Mouse (Mus musculus) bone marrow macrophage, adult 2 months (primary cell): ENCODE measurements around the gene Gm4846. TPM values are rescaled to one million over a fixed set of nuclear protein-coding genes. Genes with fewer than 3 reads are reported as not detected.
"Not testable (repeated sequence)": the region's sequence is repeated elsewhere in the genome, so short reads cannot be mapped to it uniquely, and the experiment has no call there.

ENCODE experiments used
- H3K27ac ChIP-seq: 2 replicates; pipeline ENCODE4 v1.5.1; 2012; ENCODE audit warnings: low read depth, low read length; ENCODE audit not compliant: insufficient read depth
- H3K4me1 ChIP-seq: 2 replicates; pipeline ENCODE4 v1.6.1; 2012; ENCODE audit warnings: low read length; ENCODE audit not compliant: control insufficient read depth, insufficient read depth
- H3K4me3 ChIP-seq: 2 replicates; pipeline ENCODE4 v1.5.1; 2012; ENCODE audit warnings: mild to moderate bottlenecking, low read length, moderate library complexity; ENCODE audit not compliant: insufficient read depth
- CTCF ChIP-seq: IDR thresholded peaks from 2 replicates; pipeline ENCODE4 v1.5.1; 2012; ENCODE audit warnings: low read depth, mild to moderate bottlenecking, low read length, moderate library complexity
- POLR2A ChIP-seq: IDR thresholded peaks from 2 replicates; pipeline ENCODE4 v1.6.1; 2012; ENCODE audit warnings: mild to moderate bottlenecking, low read depth, low read length, borderline replicate concordance
- polyA plus RNA-seq: library from polyadenylated mRNA; stranded (reverse); fragments of >200 nt; gene quantifications from 2 replicates; pipeline ENCODE4 v1.2.4, GENCODE M21; 2012; ENCODE audit not compliant: missing spikeins, insufficient read depth, insufficient read length

The Gm4846 gene
- polyA plus RNA-seq = not detected in 2 replicates

- not testable (repeated sequence) for H3K27ac ChIP-seq, H3K4me3 ChIP-seq, H3K4me1 ChIP-seq
Measured at GRCm38 (mm10) chr1:166497488-166497887, at the start of gene Gm4846. Gm4846 (minus strand) TSS chr1:166497588.

- not testable (repeated sequence) for H3K27ac ChIP-seq, H3K4me3 ChIP-seq, H3K4me1 ChIP-seq
Measured at GRCm38 (mm10) chr1:166531521-166531920, 34.1 kb upstream of the Gm4846 start.

GRCm38 (mm10) chr1:166524709-166525108 is 27.3 kb upstream of the Gm4846 start:
- H3K4me3 ChIP-seq, H3K4me1 ChIP-seq, H3K27ac ChIP-seq: not testable (repeated sequence)

- not testable (repeated sequence) for H3K4me3 ChIP-seq, H3K27ac ChIP-seq, H3K4me1 ChIP-seq
Measured at GRCm38 (mm10) chr1:166519626-166520025, 22.2 kb upstream of the Gm4846 start.

- H3K4me3 ChIP-seq = no peak overlapping the region
- peaks cover 3% of the 10 kb centered on the region for H3K4me1 ChIP-seq
- TF ChIP-seq CTCF (no peak), POLR2A (no peak)
- H3K27ac ChIP-seq = no peak overlapping the region
Measured at GRCm38 (mm10) chr1:166516556-166516955, 19.2 kb upstream of the Gm4846 start.

GRCm38 (mm10) chr1:166504206-166504605 is 6.8 kb upstream of the Gm4846 start:
- not testable (repeated sequence) for H3K4me1 ChIP-seq, H3K27ac ChIP-seq, H3K4me3 ChIP-seq

- Histone ChIP-seq H3K27ac (no peak overlapping the region), H3K4me1 (no peaks in the 10 kb centered on the region), H3K4me3 (no peak overlapping the region)
- TF ChIP-seq CTCF (no peak), POLR2A (no peak)
Measured at GRCm38 (mm10) chr1:166479503-166479902, 17.9 kb downstream of the Gm4846 start.

- Histone ChIP-seq H3K4me1 (0 out of 2 replicates have a peak, but pooled peaks cover under 1% of the 10 kb centered on the region), H3K27ac (no peak overlapping the region), H3K4me3 (no peak overlapping the region)
- TF ChIP-seq POLR2A = no peak
- TF ChIP-seq CTCF = no peak
Measured at GRCm38 (mm10) chr1:166467172-166467571, 30.2 kb downstream of the Gm4846 start.

GRCm38 (mm10) chr1:166462544-166462943 is 34.8 kb downstream of the Gm4846 start:
- peaks cover 10% of the 10 kb centered on the region for H3K4me1 ChIP-seq
- TF ChIP-seq POLR2A = no peak
- TF ChIP-seq CTCF = no peak
- no peak overlapping the region for H3K4me3 ChIP-seq
- H3K27ac ChIP-seq = no peak overlapping the region

GRCm38 (mm10) chr1:166441992-166442391 is 55.4 kb downstream of the Gm4846 start:
- TF ChIP-seq CTCF = no peak
- no peak for TF ChIP-seq POLR2A
- peaks cover 9% of the 10 kb centered on the region for H3K4me1 ChIP-seq
- no peak overlapping the region for H3K4me3 ChIP-seq
- H3K27ac ChIP-seq = no peak overlapping the region

GRCm38 (mm10) chr1:166439426-166439825 is 58.0 kb downstream of the Gm4846 start:
- no peak overlapping the region for H3K4me3 ChIP-seq
- H3K27ac ChIP-seq = no peak overlapping the region
- TF ChIP-seq POLR2A = no peak
- TF ChIP-seq CTCF = no peak
- peaks cover 9% of the 10 kb centered on the region for H3K4me1 ChIP-seq

Other genes starting within 250 kb of the Gm4846 start
- gene Ildr2, start 243.4 kb downstream of the Gm4846 start, polyA plus RNA-seq = 0.16 TPM in 1 of 2 replicates, not detected in the other
- gene Tada1, start 118.5 kb downstream of the Gm4846 start, polyA plus RNA-seq = 24.4 and 26.0 TPM in 2 replicates
- gene Pogk, start 87.7 kb downstream of the Gm4846 start, polyA plus RNA-seq = 7.7 and 8.4 TPM in 2 replicates
- not detected in 2 replicates for gene Gm4847, start 150.1 kb upstream of the Gm4846 start, polyA plus RNA-seq
- gene Fmo9, start 184.3 kb upstream of the Gm4846 start, polyA plus RNA-seq = not detected in 2 replicates